Mouse (Mus musculus) kidney, postnatal 0 days (tissue): ENCODE results near the gene Kcnc3. TPM values are rescaled to one million over a fixed set of nuclear protein-coding genes. Genes with fewer than 3 reads are reported as not detected.

Experiments
- ATAC-seq: fragments of 200-750 bp; cut with Nextera tagmentation; replicated peaks from 2 replicates; pipeline ENCODE4 v1.8.0; 2017; ENCODE audit warnings: low read depth, moderate number of reproducible peaks, moderate TSS enrichment, moderate library complexity; ENCODE audit not compliant: low FRiP score
- DNase-seq: peaks from one replicate; pipeline ENCODE4 v3.0.0-alpha.2; 2016; ENCODE audit warnings: low spot score
- H3K27ac ChIP-seq: fragments of 300-500 bp; sonication (generic); 2 replicates; pipeline ENCODE4 v1.5.1; 2014; ENCODE audit warnings: mild to moderate bottlenecking
- H3K27me3 ChIP-seq: fragments of 300-500 bp; sonication (generic); 2 replicates; pipeline ENCODE4 v1.6.1; 2014; ENCODE audit warnings: low read length, mixed read lengths; ENCODE audit not compliant: insufficient read depth
- H3K36me3 ChIP-seq: fragments of 300-500 bp; sonication (generic); 2 replicates; pipeline ENCODE4 v1.6.1; 2014; ENCODE audit warnings: low read length, mixed read lengths; ENCODE audit not compliant: insufficient read depth
- H3K4me1 ChIP-seq: fragments of 300-500 bp; sonication (generic); replicated peaks from 2 replicates; pipeline ENCODE4 v1.6.1; 2014; ENCODE audit warnings: antibody characterized with exemption, low read length, mixed read lengths; ENCODE audit not compliant: insufficient read depth
- H3K4me2 ChIP-seq: fragments of 300-500 bp; sonication (generic); 2 replicates; pipeline ENCODE4 v1.6.1; 2014; ENCODE audit warnings: mild to moderate bottlenecking, low read length, moderate library complexity, mixed read lengths
- H3K4me3 ChIP-seq: fragments of 300-500 bp; sonication (generic); replicated peaks from 2 replicates; pipeline ENCODE4 v1.5.1; 2014; ENCODE audit warnings: low read depth, low read length
- H3K9ac ChIP-seq: fragments of 300-500 bp; sonication (generic); 2 replicates; pipeline ENCODE4 v1.6.1; 2014; ENCODE audit warnings: low read depth, low read length
- H3K9me3 ChIP-seq: fragments of 300-500 bp; sonication (generic); replicated peaks from 2 replicates; pipeline ENCODE4 v1.6.1; 2016; ENCODE audit warnings: low read length, inconsistent platforms, mixed read lengths
- CTCF ChIP-seq: IDR thresholded peaks from 2 replicates; pipeline ENCODE4 v1.5.1; 2016; ENCODE audit warnings: antibody characterized with exemption, low read depth, mild to moderate bottlenecking, moderate library complexity
- WGBS: fragments of 180-500 bp; shearing (Covaris S2); extraction: QIAGEN DNeasy Blood & Tissue Kit; methylation state at CpG from one replicate; pipeline ENCODE4 v1.1.7; 2014; 5-methylcytosine and 5-hydroxymethylcytosine counted together
- polyA plus RNA-seq: library from polyadenylated mRNA; unstranded; fragments of >200 nt; fragmentation: Nextera tagmentation; extraction: Ambion mirVana; gene quantifications from 2 replicates; pipeline ENCODE4 v1.2.1, GENCODE M21; 2015

Gene Kcnc3
- 0.26 and 0.30 TPM in 2 replicates for polyA plus RNA-seq

- Histone ChIP-seq H3K27me3 (peaks cover 61% of the 10 kb centered on the region), H3K36me3 (no peaks in the 10 kb centered on the region), H3K9me3 (no peaks in the 10 kb centered on the region), H3K4me3 (peak within 1 kb of the TSS; percentile 50), H3K4me1 (peaks cover 3% of the 10 kb centered on the region; the same call in 1 of the 2 replicates), H3K9ac (peak within 1 kb of the TSS; percentile 35; the same call in 1 of the 2 replicates), H3K4me2 (peak within 1 kb of the TSS; percentile 91), H3K27ac (no peak within 1 kb of the TSS)
- under 1% methylated on average over 76 of the region's 80 CpGs for WGBS
- peak; percentile 95 for ATAC-seq
- no peak for TF ChIP-seq CTCF
- DNase-seq = peak; percentile 96
Measured at GRCm38 (mm10) chr7:44590402-44591347, at the start of gene Kcnc3. TSS of gene Kcnc3 (plus strand) at chr7:44590664.

- ATAC-seq = no peak
- WGBS = 93% methylated on average over 11 of the region's 11 CpGs
- H3K36me3 ChIP-seq = peaks cover 30% of the 10 kb centered on the region
Measured at GRCm38 (mm10) chr7:44542555-44542954, 47.9 kb upstream of the Kcnc3 start.

GRCm38 (mm10) chr7:44543071-44543470 lies 47.4 kb upstream of the Kcnc3 start:
- no peak for TF ChIP-seq CTCF
- Histone ChIP-seq H3K27ac (no peak overlapping the region), H3K4me3 (no peak overlapping the region), H3K36me3 (peaks cover 25% of the 10 kb centered on the region; the same call in 1 of the 2 replicates), H3K27me3 (no peaks in the 10 kb centered on the region), H3K9ac (no peak overlapping the region), H3K4me1 (no peaks in the 10 kb centered on the region; the same call in 1 of the 2 replicates), H3K4me2 (no peak overlapping the region), H3K9me3 (no peaks in the 10 kb centered on the region)
- ATAC-seq (no peak), DNase-seq (no peak)
- WGBS = 82% methylated on average over 12 of the region's 12 CpGs

More at GRCm38 (mm10) chr7:44542555-44542954, 47.9 kb upstream of the Kcnc3 start:
- no peak for TF ChIP-seq CTCF
- Histone ChIP-seq H3K9me3 (no peaks in the 10 kb centered on the region), H3K4me3 (no peak overlapping the region), H3K9ac (no peak overlapping the region), H3K27me3 (no peaks in the 10 kb centered on the region), H3K27ac (no peak overlapping the region), H3K4me2 (no peak overlapping the region), H3K4me1 (no peaks in the 10 kb centered on the region)
- no peak for DNase-seq

- H3K4me2 ChIP-seq = no peak overlapping the region
- no peak overlapping the region for H3K9ac ChIP-seq
- DNase-seq (no peak), ATAC-seq (no peak)
- no peaks in the 10 kb centered on the region for H3K9me3 ChIP-seq
- TF ChIP-seq CTCF = no peak
- H3K27me3 ChIP-seq = no peaks in the 10 kb centered on the region
- H3K4me3 ChIP-seq = no peak overlapping the region
- H3K4me1 ChIP-seq = no peaks in the 10 kb centered on the region; the same call in 1 of the 2 replicates
- H3K36me3 ChIP-seq = peaks cover 33% of the 10 kb centered on the region
- WGBS = 100% methylated on average over 3 of the region's 3 CpGs
- H3K27ac ChIP-seq = no peak overlapping the region
Measured at GRCm38 (mm10) chr7:44546274-44546673, 44.2 kb upstream of the Kcnc3 start.

GRCm38 (mm10) chr7:44547041-44547440 lies 43.4 kb upstream of the Kcnc3 start:
- H3K4me3 ChIP-seq = no peak overlapping the region
- no peaks in the 10 kb centered on the region for H3K27me3 ChIP-seq

GRCm38 (mm10) chr7:44547725-44548124 lies 42.7 kb upstream of the Kcnc3 start:
- Histone ChIP-seq H3K4me3 (peak overlapping the region; percentile 50), H3K4me1 (no peaks in the 10 kb centered on the region; the same call in 1 of the 2 replicates), H3K27ac (0 out of 2 replicates have a peak overlapping the region, but pooled peaks have one; percentile 28), H3K4me2 (peak overlapping the region; percentile 72), H3K9ac (peak overlapping the region; percentile 49; the same call in 1 of the 2 replicates), H3K36me3 (peaks cover 32% of the 10 kb centered on the region), H3K27me3 (no peaks in the 10 kb centered on the region), H3K9me3 (no peaks in the 10 kb centered on the region)
- ATAC-seq (no peak), DNase-seq (no peak)
- TF ChIP-seq CTCF = no peak
- 16% methylated on average over 5 of the region's 5 CpGs for WGBS

More at GRCm38 (mm10) chr7:44547041-44547440, 43.4 kb upstream of the Kcnc3 start:
- DNase-seq (no peak), ATAC-seq (no peak)
- Histone ChIP-seq H3K4me2 (peak overlapping the region; percentile 72; the same call in 1 of the 2 replicates), H3K27ac (no peak overlapping the region), H3K9ac (0 out of 2 replicates have a peak overlapping the region, but pooled peaks have one; percentile 46), H3K36me3 (peaks cover 33% of the 10 kb centered on the region), H3K4me1 (no peaks in the 10 kb centered on the region; the same call in 1 of the 2 replicates), H3K9me3 (no peaks in the 10 kb centered on the region)
- 96% methylated on average over 13 of the region's 13 CpGs for WGBS
- no peak for TF ChIP-seq CTCF
